Mouse (Mus musculus) left cerebral cortex, postnatal 4 days (tissue): ENCODE data around the gene Gtf3a. TPM values are rescaled to one million over a fixed set of nuclear protein-coding genes. Genes with fewer than 3 reads are reported as not detected.
A peak's percentile ranks its signal among the peaks of the same experiment; 100 is the strongest.
"Not testable (repeated sequence)": the region's sequence is repeated elsewhere in the genome, so short reads cannot be mapped to it uniquely, and the experiment has no call there.

Experiments used
- DNase-seq: peaks from one replicate; pipeline ENCODE4 v3.0.0-alpha.2; 2022
- intact Hi-C: fragments of 180-260 bp; cut with DNase I; formaldehyde crosslinking; loops from one replicate; pipeline ENCODE4 v1.15.1; 2025
- total RNA-seq, 2 experiments: library from RNA; stranded (reverse); gene quantifications; 2 replicates each; pipeline ENCODE4 v1.2.3; 2021

The Gtf3a gene
- total RNA-seq, 2 experiments from 2014 or later: 43.5 to 49.4 TPM

- intact Hi-C loops: no loop called here
- DNase-seq: no peak
These were observed 15.0 kb upstream of the Gtf3a start for GRCm38 (mm10) chr5:146933466-146933865.

GRCm38 (mm10) chr5:146937541-146938503 lies 10.6 kb upstream of the Gtf3a start:
- no peak for DNase-seq
- intact Hi-C loops: no loop called here

- peak; percentile 78 for DNase-seq
- intact Hi-C loops: no loop called here
These were observed 9.2 kb upstream of the Gtf3a start for GRCm38 (mm10) chr5:146939109-146939796.

GRCm38 (mm10) chr5:146940219-146940618 lies 8.2 kb upstream of the Gtf3a start:
- intact Hi-C loops: loop anchor here (10.0 kb wide), 1 partner anchor 285 kb away; no protein-coding TSS in a partner anchor
- no peak for DNase-seq

- not testable (repeated sequence) for DNase-seq
- intact Hi-C loops: loop anchor here (10.0 kb wide), 1 partner anchor 283 kb away; no protein-coding TSS in a partner anchor
These were observed 6.5 kb upstream of the Gtf3a start for GRCm38 (mm10) chr5:146941939-146942338.

GRCm38 (mm10) chr5:146942965-146943364 lies 5.5 kb upstream of the Gtf3a start:
- DNase-seq: no peak
- intact Hi-C loops: loop anchor here (10.0 kb wide), 1 partner anchor 282 kb away; no protein-coding TSS in a partner anchor

- no peak for DNase-seq
- intact Hi-C loops: loop anchor here (10.0 kb wide), 1 partner anchor 280 kb away; no protein-coding TSS in a partner anchor
These were observed 3.9 kb upstream of the Gtf3a start for GRCm38 (mm10) chr5:146944568-146944967.

GRCm38 (mm10) chr5:146946682-146947081 lies 1.8 kb upstream of the Gtf3a start:
- intact Hi-C loops: loop anchor here (10.0 kb wide), 1 partner anchor 278 kb away; no protein-coding TSS in a partner anchor
- no peak for DNase-seq

- DNase-seq: no peak
- intact Hi-C loops: loop anchor here (10.0 kb wide), 1 partner anchor 277 kb away; no protein-coding TSS in a partner anchor
These were observed 960 bp upstream of the Gtf3a start for GRCm38 (mm10) chr5:146947497-146947896.

- intact Hi-C loops: loop anchor here (10.0 kb wide), 1 partner anchor 277 kb away; no protein-coding TSS in a partner anchor
- DNase-seq: no peak
These were observed 383 bp upstream of the Gtf3a start for GRCm38 (mm10) chr5:146948041-146948507.

GRCm38 (mm10) chr5:146954576-146954975 lies 6.1 kb downstream of the Gtf3a start:
- intact Hi-C loops: no loop called here
- no peak for DNase-seq

GRCm38 (mm10) chr5:146955651-146956050 lies 7.2 kb downstream of the Gtf3a start:
- no peak for DNase-seq
- intact Hi-C loops: no loop called here

- intact Hi-C loops: no loop called here
- DNase-seq: no peak
These were observed 8.2 kb downstream of the Gtf3a start for GRCm38 (mm10) chr5:146956678-146957077.

- intact Hi-C loops: no loop called here
- DNase-seq: peak; percentile 85
These were observed 14.9 kb downstream of the Gtf3a start, which contains the start of gene Mtif3 for GRCm38 (mm10) chr5:146963118-146963936. Mtif3 (minus strand) TSS chr5:146963800.

GRCm38 (mm10) chr5:146963937-146964278 lies 15.5 kb downstream of the Gtf3a start:
- no peak for DNase-seq
- intact Hi-C loops: no loop called here

GRCm38 (mm10) chr5:146968695-146969393 lies 20.4 kb downstream of the Gtf3a start:
- intact Hi-C loops: no loop called here
- DNase-seq: no peak

GRCm38 (mm10) chr5:146971776-146972561 lies 23.5 kb downstream of the Gtf3a start:
- intact Hi-C loops: no loop called here
- DNase-seq: no peak

GRCm38 (mm10) chr5:146973353-146973752 lies 24.9 kb downstream of the Gtf3a start:
- intact Hi-C loops: no loop called here
- DNase-seq: no peak
